In genomic region chr7:25322058-25322484, GRCm38 (mm10) we compare ENCODE assay signal across 9 mouse cellular contexts. TPM values are rescaled to one million over a fixed set of nuclear protein-coding genes. Genes with fewer than 3 reads are reported as not detected.
DNase-seq lines count a peak whose midpoint lies in the region; ATAC-seq and TF ChIP-seq lines count a peak whose summit lies in the region.
"Had no signal": no experiment of that assay in that cellular context is flagged by ENCODE, and none has a peak within 500 bp of the region (broad histone marks: within the 10 kb centered on the region; RNA-seq: fewer than 3 reads in every experiment).

No protein-coding gene starts in this region.

- 8% methylated on average over 6 of the region's 6 CpGs for WGBS in kidney, embryonic 15.5 days
- WGBS in embryonic facial prominence, embryonic 14.5 days = 4% methylated on average over 6 of the region's 6 CpGs
- WGBS in intestine, embryonic 16.5 days = 16% methylated on average over 6 of the region's 6 CpGs

- no peaks in the 10 kb centered on the region for H3K27me3 ChIP-seq in kidney, embryonic 15.5 days
- H3K27me3 ChIP-seq in embryonic facial prominence, embryonic 14.5 days (replicated peaks; ENCODE audit: control insufficient read depth, insufficient read depth, low read length) = no peaks in the 10 kb centered on the region
- no peaks in the 10 kb centered on the region for H3K27me3 ChIP-seq in intestine, embryonic 16.5 days (replicated peaks; ENCODE audit: control insufficient read depth, insufficient read depth, low read length)

- H3K4me2 ChIP-seq in kidney, embryonic 15.5 days = peak overlapping the region; percentile 51
- peak overlapping the region; percentile 43 for H3K4me2 ChIP-seq in embryonic facial prominence, embryonic 14.5 days (ENCODE audit: low read depth, low read length)
- H3K4me2 ChIP-seq in intestine, embryonic 16.5 days (ENCODE audit: low read depth, low read length) = peak overlapping the region; percentile 3; the same call in 1 of the 2 replicates
- H3K4me2 ChIP-seq: liver, embryonic 13.5 days had no signal

- peaks cover 33% of the 10 kb centered on the region for H3K4me1 ChIP-seq in kidney, embryonic 15.5 days
- peaks cover 11% of the 10 kb centered on the region; the same call in 1 of the 2 replicates for H3K4me1 ChIP-seq in embryonic facial prominence, embryonic 14.5 days (ENCODE audit: control insufficient read depth, insufficient read depth, low read length)
- peaks cover 13% of the 10 kb centered on the region for H3K4me1 ChIP-seq in intestine, embryonic 16.5 days (ENCODE audit: control insufficient read depth, insufficient read depth, low read length)

- no peak for DNase-seq in kidney, adult 9 months
- DNase-seq in embryonic facial prominence, embryonic 14.5 days (ENCODE audit: low spot score) = peak; percentile 95
- peak; percentile 75 for DNase-seq in neural tube, embryonic 10.5 days (ENCODE audit: extremely low spot score, low spot score)
- no peak for DNase-seq in cerebellum, postnatal 10 days
- DNase-seq in layer of hippocampus, adult 9-10 months (ENCODE audit: low spot score) = no peak
- no peak for DNase-seq in left cerebral cortex, adult 2 months (ENCODE audit: extremely low spot score in 1 of 2, low spot score in 2 of 2)
- DNase-seq: liver, embryonic 13.5 days had no signal

- H3K36me3 ChIP-seq in kidney, embryonic 15.5 days = peaks cover 3% of the 10 kb centered on the region
- H3K36me3 ChIP-seq in embryonic facial prominence, embryonic 14.5 days (ENCODE audit: control insufficient read depth, insufficient read depth, low read length) = no peaks in the 10 kb centered on the region
- no peaks in the 10 kb centered on the region for H3K36me3 ChIP-seq in intestine, embryonic 16.5 days (ENCODE audit: control insufficient read depth, insufficient read depth, low read length)
- H3K36me3 ChIP-seq: liver, embryonic 13.5 days had no signal

- peak; percentile 89 for ATAC-seq in kidney, embryonic 15.5 days (replicated peaks; ENCODE audit: low FRiP score)
- peak; percentile 92 for ATAC-seq in embryonic facial prominence, embryonic 14.5 days (ENCODE audit: low read depth)
- ATAC-seq in intestine, embryonic 16.5 days = peak; percentile 80

- H3K4me3 ChIP-seq in kidney, embryonic 15.5 days (replicated peaks) = peak overlapping the region; percentile 21
- H3K4me3 ChIP-seq in embryonic facial prominence, embryonic 14.5 days (ENCODE audit: low read depth, low read length) = peak overlapping the region; percentile 24
- no peak overlapping the region for H3K4me3 ChIP-seq in intestine, embryonic 16.5 days (ENCODE audit: low read length)
- no peak overlapping the region for H3K4me3 ChIP-seq in left cerebral cortex, adult 2 months
- H3K4me3 ChIP-seq: liver, embryonic 13.5 days had no signal

- H3K9ac ChIP-seq in kidney, embryonic 15.5 days = peak overlapping the region; percentile 2; the same call in 1 of the 2 replicates
- peak overlapping the region; percentile 42; the same call in 1 of the 2 replicates for H3K9ac ChIP-seq in embryonic facial prominence, embryonic 14.5 days (ENCODE audit: low read depth, low read length)
- H3K9ac ChIP-seq in intestine, embryonic 16.5 days (ENCODE audit: low read depth, low read length) = no peak overlapping the region
- H3K9ac ChIP-seq: liver, embryonic 13.5 days had no signal

- H3K9me3 ChIP-seq in kidney, embryonic 15.5 days (replicated peaks) = no peaks in the 10 kb centered on the region
- H3K9me3 ChIP-seq in embryonic facial prominence, embryonic 14.5 days (ENCODE audit: control insufficient read depth, low read length) = no peaks in the 10 kb centered on the region
- H3K9me3 ChIP-seq in intestine, embryonic 16.5 days (ENCODE audit: control insufficient read depth, low read length) = no peaks in the 10 kb centered on the region
- H3K9me3 ChIP-seq: liver, embryonic 13.5 days had no signal

- H3K27ac ChIP-seq in kidney, embryonic 15.5 days = peak overlapping the region; percentile 98
- H3K27ac ChIP-seq in embryonic facial prominence, embryonic 14.5 days (replicated peaks; ENCODE audit: low read depth, low read length) = peak overlapping the region; percentile 90
- H3K27ac ChIP-seq in intestine, embryonic 16.5 days (ENCODE audit: low read length) = peak overlapping the region; percentile 81; the same call in 1 of the 2 replicates
- H3K27ac ChIP-seq in left cerebral cortex, adult 2 months = no peak overlapping the region
- H3K27ac ChIP-seq: liver, embryonic 13.5 days had no signal

- TF ChIP-seq CTCF in left cerebral cortex, adult 2 months (IDR thresholded peaks at IDR 0.05) = no peak

- intact Hi-C loops in left cerebral cortex, adult 2 months (cut with DNase I) = no loop called here

RNA-seq across cellular contexts. Expression of gene Megf8, which starts 5.1 kb away (rescaled TPM):
- polyA plus RNA-seq in kidney, embryonic 15.5 days (2015; fragmentation: Nextera tagmentation; extraction: Ambion mirVana) = 13.3 and 16.4 TPM in 2 replicates
- polyA plus RNA-seq in embryonic facial prominence, embryonic 14.5 days (2014; fragmentation: Nextera tagmentation; extraction: Ambion mirVana) = 15.4 and 15.8 TPM in 2 replicates
- polyA plus RNA-seq in intestine, embryonic 16.5 days (2015; fragmentation: Nextera tagmentation; extraction: Ambion mirVana) = 6.8 and 7.1 TPM in 2 replicates
- total RNA-seq in left cerebral cortex, adult 2 months (2021) = 100 to 1,000 TPM; 110 to 115 TPM

RNA-seq across cellular contexts. Expression of gene Tmem145, which starts 16.2 kb away (rescaled TPM):
- polyA plus RNA-seq in kidney, embryonic 15.5 days (2015; fragmentation: Nextera tagmentation; extraction: Ambion mirVana) = 0.68 and 0.87 TPM in 2 replicates
- 1.7 and 2.0 TPM in 2 replicates for polyA plus RNA-seq in embryonic facial prominence, embryonic 14.5 days (2014; fragmentation: Nextera tagmentation; extraction: Ambion mirVana)
- polyA plus RNA-seq in intestine, embryonic 16.5 days (2015; fragmentation: Nextera tagmentation; extraction: Ambion mirVana) = 0.61 and 1.1 TPM in 2 replicates
- 10 to 100 TPM; 51.8 to 59.3 TPM for total RNA-seq in left cerebral cortex, adult 2 months (2021)

RNA-seq across cellular contexts. Expression of gene Prr19, which starts 20.9 kb away (rescaled TPM):
- polyA plus RNA-seq in kidney, embryonic 15.5 days (2015; fragmentation: Nextera tagmentation; extraction: Ambion mirVana) = 0.90 and 1.0 TPM in 2 replicates
- 0.77 and 1.3 TPM in 2 replicates for polyA plus RNA-seq in embryonic facial prominence, embryonic 14.5 days (2014; fragmentation: Nextera tagmentation; extraction: Ambion mirVana)
- 0.56 and 0.93 TPM in 2 replicates for polyA plus RNA-seq in intestine, embryonic 16.5 days (2015; fragmentation: Nextera tagmentation; extraction: Ambion mirVana)
- under 1 TPM in 1 of 2 experiments, not detected in 1; 0.27 TPM for total RNA-seq in left cerebral cortex, adult 2 months (2021)
- polyA plus RNA-seq: liver, embryonic 13.5 days had no signal

RNA-seq across cellular contexts. Expression of gene Pafah1b3, which starts 24.3 kb away (rescaled TPM):
- polyA plus RNA-seq in kidney, embryonic 15.5 days (2015; fragmentation: Nextera tagmentation; extraction: Ambion mirVana) = 181 and 191 TPM in 2 replicates
- polyA plus RNA-seq in embryonic facial prominence, embryonic 14.5 days (2014; fragmentation: Nextera tagmentation; extraction: Ambion mirVana) = 173 and 200 TPM in 2 replicates
- 175 and 180 TPM in 2 replicates for polyA plus RNA-seq in intestine, embryonic 16.5 days (2015; fragmentation: Nextera tagmentation; extraction: Ambion mirVana)
- total RNA-seq in left cerebral cortex, adult 2 months (2021) = 10 to 100 TPM; 27.9 to 34.2 TPM

RNA-seq across cellular contexts. Expression of gene Cnfn, which starts 47.5 kb away (rescaled TPM):
- polyA plus RNA-seq in kidney, embryonic 15.5 days (2015; fragmentation: Nextera tagmentation; extraction: Ambion mirVana) = 2.7 and 4.8 TPM in 2 replicates
- polyA plus RNA-seq in embryonic facial prominence, embryonic 14.5 days (2014; fragmentation: Nextera tagmentation; extraction: Ambion mirVana) = 17.7 and 80.3 TPM in 2 replicates
- polyA plus RNA-seq in intestine, embryonic 16.5 days (2015; fragmentation: Nextera tagmentation; extraction: Ambion mirVana) = 0.69 and 1.1 TPM in 2 replicates
- not detected for total RNA-seq in left cerebral cortex, adult 2 months (2021)

Comparison
In these comparisons a context has a peak if more than half of its experiments do, and no peak if none do; other contexts are left out.
1. H3K4me3 ChIP-seq: peak in kidney, embryonic 15.5 days (single experiment) and embryonic facial prominence, embryonic 14.5 days (single experiment); none in intestine, embryonic 16.5 days (single experiment) and left cerebral cortex, adult 2 months (single experiment).
2. DNase-seq: peak in embryonic facial prominence, embryonic 14.5 days (single experiment) and neural tube, embryonic 10.5 days (single experiment); none in kidney, adult 9 months (single experiment), cerebellum, postnatal 10 days (0 of 2), layer of hippocampus, adult 9-10 months (single experiment) and left cerebral cortex, adult 2 months (0 of 2).
3. Peak in every context shown above with its lines, with median percentiles within 50 percentile points of each other: ATAC-seq and H3K4me2 ChIP-seq.